Mouse (Mus musculus): Measurements from ENCODE around the gene Zfp710. TPM values are rescaled to one million over a fixed set of nuclear protein-coding genes. Genes with fewer than 3 reads are reported as not detected.

The Zfp710 gene
- total RNA-seq, 1 experiment: 39.8 TPM

DNA sequence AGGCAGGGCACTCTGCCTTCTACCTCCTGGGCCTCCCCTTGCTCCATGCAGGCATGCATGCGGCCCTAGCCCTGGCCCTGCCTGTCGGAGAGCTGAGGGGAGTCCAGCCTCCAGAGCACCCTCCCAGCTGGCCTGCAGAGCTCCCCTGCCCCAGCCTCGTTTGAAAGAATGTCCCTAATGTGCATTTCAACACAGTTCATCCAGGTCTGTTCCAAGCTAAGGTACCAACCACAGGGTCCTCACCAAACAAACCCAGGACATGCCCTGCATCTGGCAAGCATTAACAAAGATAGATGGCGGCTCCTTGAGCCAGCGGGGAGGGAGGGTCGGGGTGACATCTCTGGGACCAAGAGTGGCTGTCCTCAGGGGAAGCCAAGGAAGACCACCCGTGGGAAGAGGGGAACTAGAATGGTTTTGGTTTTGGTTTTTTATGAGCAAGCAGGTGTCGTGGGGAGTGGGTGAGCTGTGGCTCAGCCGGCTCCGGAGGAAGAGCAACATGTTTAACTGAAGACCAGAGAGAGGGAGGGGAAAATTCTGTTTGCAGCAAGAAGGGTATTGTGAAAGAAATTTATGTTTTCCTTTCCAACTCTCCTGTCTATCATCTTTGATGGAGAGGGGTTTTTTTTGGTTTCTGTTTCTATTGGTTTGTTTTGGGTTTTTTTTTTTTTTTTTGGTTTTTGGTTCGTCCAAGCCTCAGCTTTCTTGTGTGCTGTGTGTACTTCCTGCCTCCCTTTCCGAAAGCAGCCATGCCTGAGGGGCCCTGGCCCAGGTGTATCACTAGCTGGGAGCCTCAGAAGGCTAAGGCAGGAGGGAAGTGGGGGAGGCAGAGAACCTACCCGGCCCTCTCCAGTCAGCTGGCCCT is 66.6 kb downstream of the Zfp710 start:
- peaks cover 72% of the 10 kb centered on the region for H3K36me3 ChIP-seq (ENCODE audit: control insufficient read depth, insufficient read depth, low read length, poor library complexity, severe bottlenecking)
- peak overlapping the region; percentile 21; the same call in 1 of the 2 replicates for H3K27ac ChIP-seq (ENCODE audit: insufficient read depth, low read depth, low read length, poor library complexity, severe bottlenecking)
- no peaks in the 10 kb centered on the region for H3K9me3 ChIP-seq (ENCODE audit: control insufficient read depth, insufficient read depth, low read depth, low read length)
- peaks cover 0 to 23% of the 10 kb centered on the region in 2 experiments; a peak in 2 of 4 replicates for H3K4me1 ChIP-seq (ENCODE audit: control insufficient read depth in 2 of 2, insufficient read depth in 2 of 2, low read length in 2 of 2, poor library complexity in 1 of 2)
- no peak overlapping the region for H3K4me3 ChIP-seq (ENCODE audit: insufficient read depth in 1 of 2, low read depth in 1 of 2, low read length in 2 of 2, poor library complexity in 1 of 2, severe bottlenecking in 1 of 2)
- TF ChIP-seq MAFK (IDR thresholded peaks at IDR 0.05; ENCODE audit: insufficient read depth, low read depth, low read length) (no peak), HCFC1 (IDR thresholded peaks at IDR 0.05; ENCODE audit: borderline replicate concordance, insufficient read depth, low read length) (no peak), CHD2 (IDR thresholded peaks at IDR 0.05; ENCODE audit: low read depth, low read length) (no peak), ZNF384 (IDR thresholded peaks at IDR 0.05; ENCODE audit: low read depth, low read length) (no peak), ZC3H11A (IDR thresholded peaks at IDR 0.05; ENCODE audit: borderline replicate concordance, low read depth, low read length) (no peak)
- H3K9ac ChIP-seq (ENCODE audit: insufficient read depth, low read depth, low read length, poor library complexity, severe bottlenecking): no peak overlapping the region
- DNase-seq (ENCODE audit: low read depth, low spot score): no peak
- in situ Hi-C loops (cut with MboI; ENCODE audit: low sequenced_read_pairs in 2 of 2, unreplicated experiment in 2 of 2): no loop called here

DNA sequence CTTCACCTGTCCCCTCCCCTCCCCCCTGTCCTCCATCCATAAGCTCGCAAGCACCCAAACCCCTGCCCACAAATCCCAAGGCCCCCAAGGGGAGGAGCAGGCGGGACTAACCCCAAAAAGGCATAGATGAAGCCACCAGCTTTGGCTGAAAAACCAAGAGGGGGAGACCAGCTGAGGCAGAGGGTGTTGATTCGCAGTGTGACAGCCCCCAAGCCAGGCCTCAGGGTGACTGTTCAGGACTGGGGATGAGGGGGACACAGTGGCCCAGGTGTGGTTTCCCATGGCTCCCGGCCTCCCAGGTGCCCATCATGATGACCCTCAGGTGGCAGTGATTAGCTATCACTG is 67.2 kb downstream of the Zfp710 start:
- TF ChIP-seq ZC3H11A (IDR thresholded peaks at IDR 0.05; ENCODE audit: borderline replicate concordance, low read depth, low read length) (no peak), CHD2 (IDR thresholded peaks at IDR 0.05; ENCODE audit: low read depth, low read length) (no peak), ZNF384 (IDR thresholded peaks at IDR 0.05; ENCODE audit: low read depth, low read length) (no peak), HCFC1 (IDR thresholded peaks at IDR 0.05; ENCODE audit: borderline replicate concordance, insufficient read depth, low read length) (no peak), MAFK (IDR thresholded peaks at IDR 0.05; ENCODE audit: insufficient read depth, low read depth, low read length) (no peak)
- DNase-seq (ENCODE audit: low read depth, low spot score): no peak
- H3K36me3 ChIP-seq (ENCODE audit: control insufficient read depth, insufficient read depth, low read length, poor library complexity, severe bottlenecking): peaks cover 70% of the 10 kb centered on the region
- H3K9ac ChIP-seq (ENCODE audit: insufficient read depth, low read depth, low read length, poor library complexity, severe bottlenecking): no peak overlapping the region
- in situ Hi-C loops (cut with MboI; ENCODE audit: low sequenced_read_pairs in 2 of 2, unreplicated experiment in 2 of 2): no loop called here
- no peak overlapping the region for H3K4me3 ChIP-seq (ENCODE audit: insufficient read depth in 1 of 2, low read depth in 1 of 2, low read length in 2 of 2, poor library complexity in 1 of 2, severe bottlenecking in 1 of 2)
- H3K9me3 ChIP-seq (ENCODE audit: control insufficient read depth, insufficient read depth, low read depth, low read length): no peaks in the 10 kb centered on the region
- H3K27ac ChIP-seq (ENCODE audit: insufficient read depth, low read depth, low read length, poor library complexity, severe bottlenecking): peak overlapping the region; percentile 21; the same call in 1 of the 2 replicates
- peaks cover 0 to 20% of the 10 kb centered on the region in 2 experiments; a peak in 2 of 4 replicates for H3K4me1 ChIP-seq (ENCODE audit: control insufficient read depth in 2 of 2, insufficient read depth in 2 of 2, low read length in 2 of 2, poor library complexity in 1 of 2)

DNA sequence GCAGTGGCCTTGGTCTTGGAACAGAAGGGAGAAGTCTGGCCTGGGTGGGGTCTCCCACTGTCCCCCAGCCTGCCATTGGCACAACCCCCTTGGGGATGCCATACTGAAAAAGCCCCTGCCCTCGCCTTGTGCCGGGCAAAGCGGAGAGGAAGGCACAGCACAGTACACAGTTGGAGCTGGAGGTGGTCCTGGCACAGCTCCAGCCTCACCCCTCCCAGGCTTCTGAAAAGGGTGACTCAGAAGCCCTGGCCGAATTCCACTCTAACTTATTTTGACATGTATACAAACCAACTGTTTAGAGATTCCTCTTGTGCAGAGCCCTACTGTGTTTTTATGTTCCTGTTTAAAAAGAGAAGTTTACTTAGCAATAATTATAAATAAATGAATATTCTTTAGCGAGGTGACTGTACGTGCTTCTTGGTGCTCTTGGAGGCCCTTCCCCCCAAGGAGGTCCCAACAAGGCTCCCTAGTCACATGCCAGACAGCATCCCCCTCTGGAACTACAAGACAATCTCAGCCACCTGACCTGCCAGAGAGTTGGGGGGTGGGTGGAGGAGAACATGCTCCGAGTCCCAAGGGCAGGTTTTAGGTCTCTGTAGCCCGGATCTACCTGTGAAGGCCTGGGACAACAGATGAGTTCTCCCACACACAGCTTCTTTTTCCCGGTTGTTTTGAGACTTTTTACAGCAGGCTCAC is 67.9 kb downstream of the Zfp710 start:
- Histone ChIP-seq H3K9me3 (ENCODE audit: control insufficient read depth, insufficient read depth, low read depth, low read length) (no peaks in the 10 kb centered on the region), H3K4me3 (ENCODE audit: insufficient read depth in 1 of 2, low read depth in 1 of 2, low read length in 2 of 2, poor library complexity in 1 of 2, severe bottlenecking in 1 of 2) (no peak overlapping the region), H3K27ac (ENCODE audit: insufficient read depth, low read depth, low read length, poor library complexity, severe bottlenecking) (peak overlapping the region; percentile 55; the same call in 1 of the 2 replicates), H3K4me1 (ENCODE audit: control insufficient read depth in 2 of 2, insufficient read depth in 2 of 2, low read length in 2 of 2, poor library complexity in 1 of 2) (peaks cover 0 to 20% of the 10 kb centered on the region in 2 experiments; a peak in 2 of 4 replicates), H3K9ac (ENCODE audit: insufficient read depth, low read depth, low read length, poor library complexity, severe bottlenecking) (no peak overlapping the region), H3K36me3 (ENCODE audit: control insufficient read depth, insufficient read depth, low read length, poor library complexity, severe bottlenecking) (peaks cover 65% of the 10 kb centered on the region)
- TF ChIP-seq ZNF384 (IDR thresholded peaks at IDR 0.05; ENCODE audit: low read depth, low read length) (no peak), CHD2 (IDR thresholded peaks at IDR 0.05; ENCODE audit: low read depth, low read length) (no peak), MAFK (IDR thresholded peaks at IDR 0.05; ENCODE audit: insufficient read depth, low read depth, low read length) (no peak), ZC3H11A (IDR thresholded peaks at IDR 0.05; ENCODE audit: borderline replicate concordance, low read depth, low read length) (no peak), HCFC1 (IDR thresholded peaks at IDR 0.05; ENCODE audit: borderline replicate concordance, insufficient read depth, low read length) (no peak)
- no peak for DNase-seq (ENCODE audit: low read depth, low spot score)
- in situ Hi-C loops (cut with MboI; ENCODE audit: low sequenced_read_pairs in 2 of 2, unreplicated experiment in 2 of 2): no loop called here

DNA sequence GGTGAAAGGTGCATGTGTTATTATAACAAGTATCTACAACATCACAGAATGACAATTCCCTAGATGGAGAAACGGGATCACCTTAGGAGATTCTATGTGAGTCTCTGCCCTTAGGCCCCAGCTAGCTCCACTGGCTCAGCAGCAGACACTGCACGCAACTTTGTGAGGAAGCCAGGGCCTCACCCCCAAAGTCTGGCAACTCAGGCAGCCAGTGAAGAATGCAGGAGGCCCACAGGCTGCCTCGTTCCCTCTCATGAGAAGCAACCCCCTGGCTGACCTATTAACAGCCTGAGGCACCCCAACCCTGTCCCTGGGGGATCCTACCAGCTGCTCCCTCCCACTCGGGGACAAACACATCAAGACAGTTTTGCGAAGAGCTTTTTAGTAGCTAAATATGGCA is 69.9 kb downstream of the Zfp710 start:
- no peak for TF ChIP-seq CHD2 (IDR thresholded peaks at IDR 0.05; ENCODE audit: low read depth, low read length)
- no peak for TF ChIP-seq HCFC1 (IDR thresholded peaks at IDR 0.05; ENCODE audit: borderline replicate concordance, insufficient read depth, low read length)
- no peak for TF ChIP-seq ZC3H11A (IDR thresholded peaks at IDR 0.05; ENCODE audit: borderline replicate concordance, low read depth, low read length)
- no peak for TF ChIP-seq MAFK (IDR thresholded peaks at IDR 0.05; ENCODE audit: insufficient read depth, low read depth, low read length)
- TF ChIP-seq ZNF384 (IDR thresholded peaks at IDR 0.05; ENCODE audit: low read depth, low read length): no peak
- Histone ChIP-seq H3K4me3 (ENCODE audit: insufficient read depth in 1 of 2, low read depth in 1 of 2, low read length in 2 of 2, poor library complexity in 1 of 2, severe bottlenecking in 1 of 2) (no peak overlapping the region), H3K27ac (ENCODE audit: insufficient read depth, low read depth, low read length, poor library complexity, severe bottlenecking) (no peak overlapping the region), H3K36me3 (ENCODE audit: control insufficient read depth, insufficient read depth, low read length, poor library complexity, severe bottlenecking) (peaks cover 71% of the 10 kb centered on the region), H3K9ac (ENCODE audit: insufficient read depth, low read depth, low read length, poor library complexity, severe bottlenecking) (no peak overlapping the region), H3K9me3 (ENCODE audit: control insufficient read depth, insufficient read depth, low read depth, low read length) (no peaks in the 10 kb centered on the region), H3K4me1 (ENCODE audit: control insufficient read depth in 2 of 2, insufficient read depth in 2 of 2, low read length in 2 of 2, poor library complexity in 1 of 2) (peaks cover 0 to 29% of the 10 kb centered on the region in 2 experiments; a peak in 2 of 4 replicates)
- no peak for DNase-seq (ENCODE audit: low read depth, low spot score)
- in situ Hi-C loops (cut with MboI; ENCODE audit: low sequenced_read_pairs in 2 of 2, unreplicated experiment in 2 of 2): no loop called here

Data from ES-E14 (cell line).